Mouse (Mus musculus): ENCODE data around the gene Nme9.

GRCm38 (mm10) chr9:99437781-99438565, 13.3 kb upstream of the Nme9 start:
- TF ChIP-seq CTCF (IDR thresholded peaks at IDR 0.05; ENCODE audit: low read depth, low read length) (no peak), POLR2A (IDR thresholded peaks at IDR 0.05; ENCODE audit: extremely low read depth, insufficient read depth, low read length) (no peak)
